Mouse (Mus musculus) MEL (cell line): Measurements from ENCODE around the gene Ovol2.

Experiments used
- CHD1 ChIP-seq: IDR thresholded peaks from 2 replicates; pipeline ENCODE4 v1.6.1; 2012; ENCODE audit warnings: low read depth, mild to moderate bottlenecking, inconsistent platforms, low read length, improper control_type of control experiment
- CTCF ChIP-seq, 3 experiments: IDR thresholded peaks in 2 of 3; conservative IDR thresholded peaks in 1 of 3; 2 replicates each; pipeline ENCODE4 v1.5.1; 2011 to 2012; ENCODE audit warnings: low read length in 3 of 3, low read depth in 2 of 3, mild to moderate bottlenecking in 2 of 3, improper control_type of control experiment in 1 of 3, inconsistent platforms in 1 of 3, mixed read lengths in 1 of 3, moderate library complexity in 1 of 3; ENCODE audit not compliant: control insufficient read depth in 1 of 3, insufficient read depth in 1 of 3, poor library complexity in 1 of 3, severe bottlenecking in 1 of 3
- ELF1 ChIP-seq: IDR thresholded peaks from 2 replicates; pipeline ENCODE4 v1.6.1; 2014; ENCODE audit warnings: low read depth, mild to moderate bottlenecking, inconsistent platforms, low read length, improper control_type of control experiment, moderate library complexity
- MEF2A ChIP-seq: IDR thresholded peaks from 2 replicates; pipeline ENCODE4 v1.6.1; 2014; ENCODE audit warnings: low read depth, mild to moderate bottlenecking, inconsistent platforms, low read length, improper control_type of control experiment; ENCODE audit not compliant: poor library complexity, insufficient replicate concordance, severe bottlenecking; ENCODE audit errors: extremely low read depth
- USF1 ChIP-seq: IDR thresholded peaks from 2 replicates; pipeline ENCODE4 v1.6.1; 2014; ENCODE audit warnings: low read depth, mild to moderate bottlenecking, inconsistent platforms, low read length, improper control_type of control experiment, moderate library complexity

DNA sequence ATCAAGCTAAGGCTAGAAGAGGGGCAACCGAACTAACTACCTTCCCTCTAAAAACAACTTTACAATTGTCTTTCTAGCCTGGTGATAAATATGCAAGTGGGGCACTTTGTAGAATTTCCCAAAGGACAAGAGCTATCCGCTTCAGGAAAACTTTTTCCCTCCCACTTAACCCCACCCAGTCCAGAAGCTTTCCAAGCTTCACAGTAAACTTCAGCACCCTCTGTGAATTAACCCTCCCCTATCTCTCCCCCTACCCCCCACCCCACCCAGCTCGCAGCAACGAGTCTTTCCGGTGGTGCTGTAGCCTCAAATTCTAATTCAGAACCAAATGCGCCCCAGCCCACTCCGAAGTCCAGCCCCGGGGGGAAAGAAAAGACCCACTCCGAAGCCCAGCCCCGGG, 2.5 kb downstream of the Ovol2 start:
- TF ChIP-seq ELF1 (no peak), CTCF (IDR thresholded peaks at IDR 0.05 in 2 of 3, conservative IDR thresholded peaks at IDR 0.05 in 1 of 3; ENCODE audit: control insufficient read depth in 1 of 3, insufficient read depth in 1 of 3, low read depth in 2 of 3, low read length in 3 of 3, poor library complexity in 1 of 3, severe bottlenecking in 1 of 3) (no peak), USF1 (no peak), MEF2A (no peak), CHD1 (no peak)
